4 mouse cellular contexts compared by ENCODE assay signal in the genomic region with DNA sequence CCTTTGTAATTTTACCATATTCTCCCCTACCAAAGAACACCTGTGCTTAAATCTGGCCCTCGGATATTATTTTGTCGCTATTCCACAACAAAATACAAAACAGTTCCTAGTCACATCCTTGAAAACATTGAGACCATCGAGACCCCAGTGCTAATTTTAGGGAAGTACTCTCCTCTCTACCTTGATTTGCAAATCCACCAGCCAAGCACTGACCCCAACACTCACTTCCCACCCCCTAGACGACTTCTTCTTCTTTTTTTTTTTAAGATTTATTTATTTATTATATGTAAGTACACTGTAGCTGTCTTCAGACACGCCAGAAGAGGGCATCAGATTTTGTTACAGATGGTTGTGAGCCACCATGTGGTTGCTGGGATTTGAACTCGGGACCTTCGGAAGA. TPM values are rescaled to one million over a fixed set of nuclear protein-coding genes. Genes with fewer than 3 reads are reported as not detected.
"Had no signal": no experiment of that assay in that cellular context is flagged by ENCODE, and none has a peak within 500 bp of the region (broad histone marks: within the 10 kb centered on the region; RNA-seq: fewer than 3 reads in every experiment).

No protein-coding gene starts in this region.

RNA-seq across cellular contexts. Expression of a gene that starts 57.6 kb away (rescaled TPM):
- total RNA-seq: midbrain, postnatal 0 days; monocyte, adult 5-6 weeks; neutrophil, adult 5-6 weeks had no signal
- polyA plus RNA-seq: macrophage had no signal
